Mouse (Mus musculus) left cerebral cortex, adult 2 months (tissue): ENCODE measurements around the gene Hoxa9. TPM values are rescaled to one million over a fixed set of nuclear protein-coding genes. Genes with fewer than 3 reads are reported as not detected.

Source experiments
- DNase-seq, 2 experiments: peaks; one replicate each; pipeline ENCODE4 v3.0.0; 2021 to 2022; ENCODE audit warnings: low spot score in 2 of 2, mixed read lengths in 1 of 2; ENCODE audit errors: extremely low spot score in 1 of 2
- H3K27ac ChIP-seq: fragments of 200-600 bp; 2 replicates; pipeline ENCODE4 v1.8.1; 2022
- H3K4me3 ChIP-seq: fragments of 200-600 bp; 2 replicates; pipeline ENCODE4 v1.8.1; 2022
- CTCF ChIP-seq: fragments of 200-600 bp; IDR thresholded peaks from 2 replicates; pipeline ENCODE4 v1.8.1; 2022; ENCODE audit warnings: antibody characterized with exemption, mild to moderate bottlenecking, moderate library complexity
- intact Hi-C: fragments of 180-260 bp; cut with DNase I; formaldehyde crosslinking; loops from one replicate; pipeline ENCODE4 v1.15.1; 2025
- total RNA-seq, 2 experiments: library from RNA; stranded (reverse); gene quantifications; 2 replicates each; pipeline ENCODE4 v1.2.3; 2021

The Hoxa9 gene
- total RNA-seq, 2 experiments from 2014 or later = not detected

- DNase-seq = no peak
- intact Hi-C loops = no loop called here
- TF ChIP-seq CTCF = no peak
- no peak overlapping the region for H3K27ac ChIP-seq
- H3K4me3 ChIP-seq = no peak overlapping the region
These were observed 45.7 kb downstream of the Hoxa9 start for GRCm38 (mm10) chr6:52185222-52185621.

- no peak for TF ChIP-seq CTCF
- no peak for DNase-seq
- H3K27ac ChIP-seq = no peak overlapping the region
- intact Hi-C loops = no loop called here
- no peak overlapping the region for H3K4me3 ChIP-seq
These were observed 46.2 kb downstream of the Hoxa9 start for GRCm38 (mm10) chr6:52184668-52185067.

- H3K27ac ChIP-seq = no peak overlapping the region
- no peak for DNase-seq
- TF ChIP-seq CTCF = no peak
- intact Hi-C loops = no loop called here
- H3K4me3 ChIP-seq = no peak overlapping the region
These were observed 47.4 kb downstream of the Hoxa9 start for GRCm38 (mm10) chr6:52183311-52184080.

- H3K4me3 ChIP-seq = no peak overlapping the region
- DNase-seq = no peak
- H3K27ac ChIP-seq = no peak overlapping the region
- intact Hi-C loops = no loop called here
- no peak for TF ChIP-seq CTCF
These were observed 48.1 kb downstream of the Hoxa9 start for GRCm38 (mm10) chr6:52182793-52183192.

GRCm38 (mm10) chr6:52182030-52182429 lies 48.9 kb downstream of the Hoxa9 start:
- no peak overlapping the region for H3K4me3 ChIP-seq
- no peak for DNase-seq
- H3K27ac ChIP-seq = no peak overlapping the region
- intact Hi-C loops = no loop called here
- TF ChIP-seq CTCF = no peak

GRCm38 (mm10) chr6:52180726-52181125 lies 50.2 kb downstream of the Hoxa9 start:
- TF ChIP-seq CTCF = no peak
- H3K27ac ChIP-seq = no peak overlapping the region
- H3K4me3 ChIP-seq = no peak overlapping the region
- no peak for DNase-seq
- intact Hi-C loops = no loop called here

GRCm38 (mm10) chr6:52180213-52180710 lies 50.6 kb downstream of the Hoxa9 start:
- no peak for TF ChIP-seq CTCF
- no peak for DNase-seq
- intact Hi-C loops = no loop called here
- H3K4me3 ChIP-seq = no peak overlapping the region
- H3K27ac ChIP-seq = no peak overlapping the region

GRCm38 (mm10) chr6:52179690-52180089 lies 51.2 kb downstream of the Hoxa9 start:
- intact Hi-C loops = no loop called here
- Histone ChIP-seq H3K27ac (no peak overlapping the region), H3K4me3 (no peak overlapping the region)
- no peak for DNase-seq
- TF ChIP-seq CTCF = no peak

GRCm38 (mm10) chr6:52178918-52179665 lies 51.8 kb downstream of the Hoxa9 start:
- no peak overlapping the region for H3K4me3 ChIP-seq
- no peak overlapping the region for H3K27ac ChIP-seq
- no peak for DNase-seq
- intact Hi-C loops = no loop called here
- TF ChIP-seq CTCF = no peak

- Histone ChIP-seq H3K27ac (no peak overlapping the region), H3K4me3 (no peak overlapping the region)
- DNase-seq = no peak
- no peak for TF ChIP-seq CTCF
- intact Hi-C loops = no loop called here
These were observed 53.1 kb downstream of the Hoxa9 start for GRCm38 (mm10) chr6:52177806-52178205.

- Histone ChIP-seq H3K27ac (no peak within 1 kb of the TSS), H3K4me3 (no peak within 1 kb of the TSS)
- DNase-seq = no peak
- intact Hi-C loops = no loop called here
- no peak for TF ChIP-seq CTCF
These were observed 53.7 kb downstream of the Hoxa9 start, which contains the start of gene 5730596B20Rik for GRCm38 (mm10) chr6:52177061-52177735. Gene 5730596B20Rik, plus strand, starts transcription at chr6:52177498.

- intact Hi-C loops = no loop called here
- no peak for DNase-seq
- no peak for TF ChIP-seq CTCF
- no peak overlapping the region for H3K4me3 ChIP-seq
- no peak overlapping the region for H3K27ac ChIP-seq
These were observed 54.5 kb downstream of the Hoxa9 start for GRCm38 (mm10) chr6:52176391-52176790.
